In the genomic region with DNA sequence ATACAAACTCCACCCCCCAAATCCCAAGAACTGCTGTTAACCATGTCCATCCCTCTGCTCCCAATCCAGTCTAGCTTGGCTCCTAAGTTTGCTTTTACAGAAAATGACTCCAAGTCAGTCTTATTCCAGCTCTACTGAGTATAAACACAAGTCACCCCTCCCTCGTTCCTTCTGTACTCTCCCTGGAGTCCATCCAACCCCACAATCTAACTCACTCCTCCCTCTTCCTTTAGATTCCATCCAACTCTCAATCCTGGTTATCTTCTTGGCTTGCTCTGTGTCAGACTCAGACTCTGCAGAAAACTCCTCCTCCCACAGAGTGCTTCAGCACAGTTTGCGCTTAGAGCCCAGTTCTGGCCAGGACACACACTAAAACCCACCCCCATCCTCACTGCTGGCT, we compare ENCODE assay signal across 14 mouse cellular contexts. TPM values are rescaled to one million over a fixed set of nuclear protein-coding genes. Genes with fewer than 3 reads are reported as not detected.
DNase-seq lines count a peak whose midpoint lies in the region; ATAC-seq and TF ChIP-seq lines count a peak whose summit lies in the region.
"Had no signal": no experiment of that assay in that cellular context is flagged by ENCODE, and none has a peak within 500 bp of the region (broad histone marks: within the 10 kb centered on the region; RNA-seq: fewer than 3 reads in every experiment).

No protein-coding gene starts in this region.

- H3K4me3 ChIP-seq in left cerebral cortex, adult 2 months = no peak overlapping the region
- H3K4me3 ChIP-seq in embryonic facial prominence, embryonic 14.5 days (ENCODE audit: low read depth, low read length) = no peak overlapping the region
- H3K4me3 ChIP-seq in heart, embryonic 13.5 days = no peak overlapping the region
- peak overlapping the region; percentile 17 for H3K4me3 ChIP-seq in lung, embryonic 16.5 days (ENCODE audit: low read length)
- H3K4me3 ChIP-seq: myocyte had no signal

- peaks cover under 1% of the 10 kb centered on the region; the same call in 1 of the 2 replicates for H3K4me1 ChIP-seq in embryonic facial prominence, embryonic 14.5 days (ENCODE audit: control insufficient read depth, insufficient read depth, low read length)
- H3K4me1 ChIP-seq in heart, embryonic 13.5 days = peaks cover 39% of the 10 kb centered on the region
- H3K4me1 ChIP-seq in lung, embryonic 16.5 days (replicated peaks; ENCODE audit: control insufficient read depth, insufficient read depth, low read length) = peaks cover 20% of the 10 kb centered on the region

- H3K36me3 ChIP-seq in embryonic facial prominence, embryonic 14.5 days (ENCODE audit: control insufficient read depth, insufficient read depth, low read length) = peaks cover 78% of the 10 kb centered on the region
- H3K36me3 ChIP-seq in heart, embryonic 13.5 days = peaks cover 58% of the 10 kb centered on the region
- H3K36me3 ChIP-seq in lung, embryonic 16.5 days (ENCODE audit: control insufficient read depth, insufficient read depth, low read length) = peaks cover 24% of the 10 kb centered on the region

- no peak for ATAC-seq in embryonic facial prominence, embryonic 14.5 days (ENCODE audit: low read depth)
- peak; percentile 49 for ATAC-seq in heart, embryonic 13.5 days (ENCODE audit: extremely low read depth, insufficient number of reproducible peaks, low FRiP score, low TSS enrichment)
- peak; percentile 94 for ATAC-seq in lung, embryonic 16.5 days (ENCODE audit: low read depth)
- ATAC-seq: activated CD4-positive, CD25-positive, alpha-beta regulatory T cell, adult 4 months; forebrain, embryonic 16.5 days had no signal

- no peaks in the 10 kb centered on the region for H3K9me3 ChIP-seq in embryonic facial prominence, embryonic 14.5 days (ENCODE audit: control insufficient read depth, low read length)
- H3K9me3 ChIP-seq in heart, embryonic 13.5 days = no peaks in the 10 kb centered on the region
- H3K9me3 ChIP-seq in lung, embryonic 16.5 days (ENCODE audit: control insufficient read depth, low read length) = no peaks in the 10 kb centered on the region

- H3K9ac ChIP-seq in embryonic facial prominence, embryonic 14.5 days (ENCODE audit: low read depth, low read length) = 0 out of 2 replicates have a peak overlapping the region, but pooled peaks have one; percentile 16
- H3K9ac ChIP-seq in heart, embryonic 13.5 days = 0 out of 2 replicates have a peak overlapping the region, but pooled peaks have one; percentile 28
- H3K9ac ChIP-seq in lung, embryonic 16.5 days (ENCODE audit: low read length) = no peak overlapping the region

- no peak for TF ChIP-seq CTCF in left cerebral cortex, adult 2 months (IDR thresholded peaks at IDR 0.05)

- 66% methylated on average over 2 of the region's 2 CpGs for WGBS in embryonic facial prominence, embryonic 14.5 days
- WGBS in heart, embryonic 13.5 days = 49% methylated on average over 2 of the region's 2 CpGs
- WGBS in lung, embryonic 16.5 days = 48% methylated on average over 2 of the region's 2 CpGs

- no peak overlapping the region for H3K27ac ChIP-seq in left cerebral cortex, adult 2 months
- no peak overlapping the region for H3K27ac ChIP-seq in embryonic facial prominence, embryonic 14.5 days (replicated peaks; ENCODE audit: low read depth, low read length)
- peak overlapping the region; percentile 76 for H3K27ac ChIP-seq in heart, embryonic 13.5 days (replicated peaks)
- peak overlapping the region; percentile 64 for H3K27ac ChIP-seq in lung, embryonic 16.5 days (ENCODE audit: low read length)
- H3K27ac ChIP-seq: macrophage had no signal

- intact Hi-C loops in left cerebral cortex, postnatal 36 days (cut with DNase I) = no loop called here
- intact Hi-C loops in left cerebral cortex, adult 2 months (cut with DNase I) = no loop called here
- intact Hi-C loops in gastrocnemius, postnatal 36 days (cut with DNase I) = no loop called here

- H3K4me2 ChIP-seq in embryonic facial prominence, embryonic 14.5 days (ENCODE audit: low read depth, low read length) = no peak overlapping the region
- peak overlapping the region; percentile 38 for H3K4me2 ChIP-seq in heart, embryonic 13.5 days
- peak overlapping the region; percentile 36 for H3K4me2 ChIP-seq in lung, embryonic 16.5 days (ENCODE audit: low read depth, low read length)

- H3K27me3 ChIP-seq in embryonic facial prominence, embryonic 14.5 days (replicated peaks; ENCODE audit: control insufficient read depth, insufficient read depth, low read length) = no peaks in the 10 kb centered on the region
- no peaks in the 10 kb centered on the region for H3K27me3 ChIP-seq in heart, embryonic 13.5 days (replicated peaks)
- H3K27me3 ChIP-seq in lung, embryonic 16.5 days (ENCODE audit: control insufficient read depth, insufficient read depth, low read depth, low read length) = no peaks in the 10 kb centered on the region

- DNase-seq in left cerebral cortex, postnatal 36 days (ENCODE audit: low spot score in 2 of 2) = peak; percentile 13
- no peak for DNase-seq in left cerebral cortex, adult 2 months (ENCODE audit: extremely low spot score in 1 of 2, low spot score in 2 of 2)
- DNase-seq in embryonic facial prominence, embryonic 14.5 days (ENCODE audit: low spot score) = peak; percentile 27
- no peak for DNase-seq in cerebellum, postnatal 25 days
- no peak for DNase-seq in cerebellum, adult 9-10 months
- no peak for DNase-seq in gastrocnemius, postnatal 36 days
- DNase-seq: kidney, adult 8-10 months; thymus, postnatal 4 days had no signal

RNA-seq across cellular contexts. Expression of a gene that starts 6.2 kb away (rescaled TPM):
- 10 to 100 TPM; 35.5 to 37.0 TPM for total RNA-seq in left cerebral cortex, postnatal 36 days (2021)
- total RNA-seq in left cerebral cortex, adult 2 months (2021) = 10 to 100 TPM; 34.6 to 36.2 TPM
- 29.8 and 36.2 TPM in 2 replicates for polyA plus RNA-seq in embryonic facial prominence, embryonic 14.5 days (2014; fragmentation: Nextera tagmentation; extraction: Ambion mirVana)
- polyA plus RNA-seq in heart, embryonic 13.5 days (2015; fragmentation: Nextera tagmentation; extraction: Ambion mirVana) = 23.3 and 23.6 TPM in 2 replicates
- 36.3 and 37.3 TPM in 2 replicates for polyA plus RNA-seq in lung, embryonic 16.5 days (2015; fragmentation: Nextera tagmentation; extraction: Ambion mirVana)
- total RNA-seq in gastrocnemius, postnatal 36 days (2021) = 10 to 100 TPM; 16.1 to 20.9 TPM

RNA-seq across cellular contexts. Expression of a gene that starts 28.8 kb away (rescaled TPM):
- total RNA-seq in left cerebral cortex, postnatal 36 days (2021) = 10 to 100 TPM; 55.5 to 76.0 TPM
- total RNA-seq in left cerebral cortex, adult 2 months (2021) = 10 to 100 TPM; 74.3 to 86.0 TPM
- 19.0 and 24.1 TPM in 2 replicates for polyA plus RNA-seq in embryonic facial prominence, embryonic 14.5 days (2014; fragmentation: Nextera tagmentation; extraction: Ambion mirVana)
- 11.2 and 13.2 TPM in 2 replicates for polyA plus RNA-seq in heart, embryonic 13.5 days (2015; fragmentation: Nextera tagmentation; extraction: Ambion mirVana)
- polyA plus RNA-seq in lung, embryonic 16.5 days (2015; fragmentation: Nextera tagmentation; extraction: Ambion mirVana) = 14.1 and 15.0 TPM in 2 replicates
- total RNA-seq in gastrocnemius, postnatal 36 days (2021) = 1 to 10 TPM; 6.2 to 8.1 TPM

RNA-seq across cellular contexts. Expression of a gene that starts 48.1 kb away (rescaled TPM):
- 10 to 100 TPM; 14.0 to 16.7 TPM for total RNA-seq in left cerebral cortex, postnatal 36 days (2021)
- 10 to 100 TPM; 13.2 to 14.8 TPM for total RNA-seq in left cerebral cortex, adult 2 months (2021)
- polyA plus RNA-seq in embryonic facial prominence, embryonic 14.5 days (2014; fragmentation: Nextera tagmentation; extraction: Ambion mirVana) = 37.0 and 40.6 TPM in 2 replicates
- 25.5 and 26.2 TPM in 2 replicates for polyA plus RNA-seq in heart, embryonic 13.5 days (2015; fragmentation: Nextera tagmentation; extraction: Ambion mirVana)
- 39.8 and 43.7 TPM in 2 replicates for polyA plus RNA-seq in lung, embryonic 16.5 days (2015; fragmentation: Nextera tagmentation; extraction: Ambion mirVana)
- total RNA-seq in gastrocnemius, postnatal 36 days (2021) = 1 to 10 TPM; 4.2 to 6.8 TPM

RNA-seq across cellular contexts. Expression of a gene that starts 51.8 kb away (rescaled TPM):
- under 1 TPM in 1 of 2 experiments, not detected in 1; 0.39 TPM for total RNA-seq in left cerebral cortex, postnatal 36 days (2021)
- not detected for total RNA-seq in left cerebral cortex, adult 2 months (2021)
- 1.1 and 2.2 TPM in 2 replicates for polyA plus RNA-seq in embryonic facial prominence, embryonic 14.5 days (2014; fragmentation: Nextera tagmentation; extraction: Ambion mirVana)
- 0.05 TPM in 1 of 2 replicates, not detected in the other for polyA plus RNA-seq in heart, embryonic 13.5 days (2015; fragmentation: Nextera tagmentation; extraction: Ambion mirVana)
- 0.70 and 0.72 TPM in 2 replicates for polyA plus RNA-seq in lung, embryonic 16.5 days (2015; fragmentation: Nextera tagmentation; extraction: Ambion mirVana)
- total RNA-seq in gastrocnemius, postnatal 36 days (2021) = under 1 TPM in 1 of 2 experiments, not detected in 1; 0.87 TPM
- polyA plus RNA-seq: forebrain, embryonic 16.5 days; macrophage; myocyte had no signal

RNA-seq across cellular contexts. Expression of a gene that starts 55.6 kb away (rescaled TPM):
- total RNA-seq in left cerebral cortex, postnatal 36 days (2021) = under 1 TPM; 0.12 to 0.86 TPM
- total RNA-seq in left cerebral cortex, adult 2 months (2021) = under 1 TPM; 0.36 to 0.44 TPM
- polyA plus RNA-seq in embryonic facial prominence, embryonic 14.5 days (2014; fragmentation: Nextera tagmentation; extraction: Ambion mirVana) = 0.31 and 0.85 TPM in 2 replicates
- polyA plus RNA-seq in heart, embryonic 13.5 days (2015; fragmentation: Nextera tagmentation; extraction: Ambion mirVana) = 1.4 and 1.5 TPM in 2 replicates
- 0.48 and 1.0 TPM in 2 replicates for polyA plus RNA-seq in lung, embryonic 16.5 days (2015; fragmentation: Nextera tagmentation; extraction: Ambion mirVana)
- under 1 TPM; 0.10 to 0.61 TPM for total RNA-seq in gastrocnemius, postnatal 36 days (2021)
- polyA plus RNA-seq: activated CD4-positive, CD25-positive, alpha-beta regulatory T cell, adult 4 months; myocyte had no signal

Comparison
In these comparisons a context has a peak if more than half of its experiments do, and no peak if none do; other contexts are left out.
1. DNase-seq: peak in left cerebral cortex, postnatal 36 days (2 of 2) and embryonic facial prominence, embryonic 14.5 days (single experiment); none in left cerebral cortex, adult 2 months (0 of 2), cerebellum, postnatal 25 days (0 of 2), cerebellum, adult 9-10 months (single experiment) and gastrocnemius, postnatal 36 days (0 of 2).
2. H3K27ac ChIP-seq: peak in heart, embryonic 13.5 days (single experiment) and lung, embryonic 16.5 days (single experiment); none in left cerebral cortex, adult 2 months (single experiment) and embryonic facial prominence, embryonic 14.5 days (single experiment).
3. RNA of a gene that starts 28.8 kb away (total RNA-seq): 74.3 to 86.0 TPM in left cerebral cortex, adult 2 months and 55.5 to 76.0 TPM in left cerebral cortex, postnatal 36 days; 6.2 to 8.1 TPM in gastrocnemius, postnatal 36 days; every median in the first group is over 4 times any median in the second.